Mouse (Mus musculus) MEL (cell line): ENCODE measurements around the gene Htr5a. TPM values are rescaled to one million over a fixed set of nuclear protein-coding genes. Genes with fewer than 3 reads are reported as not detected.

Experiments used
- DNase-seq: peaks from one replicate; pipeline ENCODE4 v3.0.0; 2011; ENCODE audit warnings: low read depth, low spot score
- H3K27ac ChIP-seq: 2 replicates; pipeline ENCODE4 v1.5.1; 2012; ENCODE audit warnings: low read depth, mild to moderate bottlenecking, control low read depth, low read length, moderate library complexity; ENCODE audit not compliant: control insufficient read depth
- H3K27me3 ChIP-seq, 2 experiments: fragments of 150-350 bp in 1 of 2; sonication (generic) in 1 of 2; 2 replicates each; pipeline ENCODE4 v1.6.1; 2012; ENCODE audit warnings: low read length in 2 of 2, mild to moderate bottlenecking in 2 of 2, improper control_type of control experiment in 1 of 2, moderate library complexity in 1 of 2; ENCODE audit not compliant: insufficient read depth in 2 of 2, control insufficient read depth in 1 of 2
- H3K36me3 ChIP-seq, 2 experiments: 2 replicates each; pipeline ENCODE4 v1.6.1; 2012 to 2014; ENCODE audit warnings: low read length in 2 of 2, improper control_type of control experiment in 1 of 2, inconsistent platforms in 1 of 2, mild to moderate bottlenecking in 1 of 2; ENCODE audit not compliant: insufficient read depth in 2 of 2, control insufficient read depth in 1 of 2
- H3K4me1 ChIP-seq, 2 experiments: fragments of 150-350 bp in 1 of 2; sonication (generic) in 1 of 2; 2 replicates each; pipeline ENCODE4 v1.6.1; 2012; ENCODE audit warnings: low read length in 2 of 2, improper control_type of control experiment in 1 of 2, mild to moderate bottlenecking in 1 of 2; ENCODE audit not compliant: insufficient read depth in 2 of 2, control insufficient read depth in 1 of 2
- H3K4me3 ChIP-seq, 2 experiments: fragments of 150-350 bp in 1 of 2; sonication (generic) in 1 of 2; 2 replicates each; pipeline ENCODE4 v1.5.1; 2012; ENCODE audit warnings: low read depth in 2 of 2, low read length in 2 of 2, mild to moderate bottlenecking in 2 of 2, moderate library complexity in 2 of 2, control low read depth in 1 of 2, improper control_type of control experiment in 1 of 2; ENCODE audit not compliant: control insufficient read depth in 1 of 2, insufficient read depth in 1 of 2
- H3K79me2 ChIP-seq: 2 replicates; pipeline ENCODE4 v1.6.1; 2012; ENCODE audit warnings: mild to moderate bottlenecking, low read length, moderate library complexity; ENCODE audit not compliant: control insufficient read depth, poor library complexity, insufficient read depth
- H3K9ac ChIP-seq: 2 replicates; pipeline ENCODE4 v1.6.1; 2012; ENCODE audit warnings: low read depth, mild to moderate bottlenecking, control low read depth, low read length, moderate library complexity; ENCODE audit not compliant: control insufficient read depth, poor library complexity, severe bottlenecking
- H3K9me3 ChIP-seq: fragments of 150-350 bp; sonication (generic); replicated peaks from 2 replicates; pipeline ENCODE4 v1.6.1; 2012; ENCODE audit warnings: mild to moderate bottlenecking, low read length, improper control_type of control experiment, moderate library complexity; ENCODE audit not compliant: insufficient read depth
- BHLHE40 ChIP-seq: IDR thresholded peaks from 2 replicates; pipeline ENCODE4 v1.6.1; 2012; ENCODE audit warnings: low read depth, mild to moderate bottlenecking, inconsistent platforms, low read length, improper control_type of control experiment, borderline replicate concordance
- CHD1 ChIP-seq: IDR thresholded peaks from 2 replicates; pipeline ENCODE4 v1.6.1; 2012; ENCODE audit warnings: low read depth, mild to moderate bottlenecking, inconsistent platforms, low read length, improper control_type of control experiment
- CHD2 ChIP-seq: IDR thresholded peaks from 2 replicates; pipeline ENCODE4 v1.6.1; 2011; ENCODE audit warnings: low read length, improper control_type of control experiment
- CTCF ChIP-seq, 3 experiments: IDR thresholded peaks in 2 of 3; conservative IDR thresholded peaks in 1 of 3; 2 replicates each; pipeline ENCODE4 v1.5.1; 2011 to 2012; ENCODE audit warnings: low read length in 3 of 3, low read depth in 2 of 3, mild to moderate bottlenecking in 2 of 3, improper control_type of control experiment in 1 of 3, inconsistent platforms in 1 of 3, mixed read lengths in 1 of 3, moderate library complexity in 1 of 3; ENCODE audit not compliant: control insufficient read depth in 1 of 3, insufficient read depth in 1 of 3, poor library complexity in 1 of 3, severe bottlenecking in 1 of 3
- E2F4 ChIP-seq: IDR thresholded peaks from 2 replicates; pipeline ENCODE4 v1.6.1; 2011; ENCODE audit warnings: low read depth, low read length, improper control_type of control experiment, borderline replicate concordance
- ELF1 ChIP-seq: IDR thresholded peaks from 2 replicates; pipeline ENCODE4 v1.6.1; 2014; ENCODE audit warnings: low read depth, mild to moderate bottlenecking, inconsistent platforms, low read length, improper control_type of control experiment, moderate library complexity
- EP300 ChIP-seq, 2 experiments: IDR thresholded peaks; 2 replicates each; pipeline ENCODE4 v1.6.1; 2011; ENCODE audit warnings: improper control_type of control experiment in 2 of 2, low read length in 2 of 2, low read depth in 1 of 2, mild to moderate bottlenecking in 1 of 2
- ETS1 ChIP-seq: IDR thresholded peaks from 2 replicates; pipeline ENCODE4 v1.6.1; 2012; ENCODE audit warnings: low read depth, mild to moderate bottlenecking, inconsistent platforms, low read length, improper control_type of control experiment, moderate library complexity
- MAX ChIP-seq: IDR thresholded peaks from 2 replicates; pipeline ENCODE4 v1.6.1; 2011; ENCODE audit warnings: low read length, improper control_type of control experiment
- MAZ ChIP-seq: IDR thresholded peaks from 2 replicates; pipeline ENCODE4 v1.6.1; 2012; ENCODE audit warnings: low read depth, mild to moderate bottlenecking, inconsistent platforms, low read length, improper control_type of control experiment
- MXI1 ChIP-seq: IDR thresholded peaks from 2 replicates; pipeline ENCODE4 v1.6.1; 2011; ENCODE audit warnings: mild to moderate bottlenecking, low read depth, low read length, improper control_type of control experiment
- MYC ChIP-seq: IDR thresholded peaks from 2 replicates; pipeline ENCODE4 v1.6.1; 2011; ENCODE audit warnings: low read depth, mild to moderate bottlenecking, low read length, improper control_type of control experiment, moderate library complexity
- NRF1 ChIP-seq: IDR thresholded peaks from 2 replicates; pipeline ENCODE4 v1.6.1; 2014; ENCODE audit warnings: low read depth, mild to moderate bottlenecking, inconsistent platforms, low read length, improper control_type of control experiment, moderate library complexity; ENCODE audit not compliant: poor library complexity, insufficient read depth, severe bottlenecking
- POLR2A ChIP-seq, 2 experiments: IDR thresholded peaks; 2 replicates each; pipeline ENCODE4 v1.6.1; 2011 to 2012; ENCODE audit warnings: low read length in 2 of 2, mild to moderate bottlenecking in 2 of 2, control low read depth in 1 of 2, improper control_type of control experiment in 1 of 2, low read depth in 1 of 2, moderate library complexity in 1 of 2; ENCODE audit not compliant: control insufficient read depth in 1 of 2, insufficient read depth in 1 of 2, poor library complexity in 1 of 2
- POLR2AphosphoS5 ChIP-seq: IDR thresholded peaks from 2 replicates; pipeline ENCODE4 v1.6.1; 2012; ENCODE audit warnings: low read depth, borderline replicate concordance, mild to moderate bottlenecking, inconsistent platforms, low read length, moderate library complexity, mixed read lengths
- RAD21 ChIP-seq: IDR thresholded peaks from 2 replicates; pipeline ENCODE4 v1.6.1; 2011; ENCODE audit warnings: mild to moderate bottlenecking, low read depth, low read length, improper control_type of control experiment
- RCOR1 ChIP-seq: IDR thresholded peaks from 2 replicates; pipeline ENCODE4 v1.6.1; 2012; ENCODE audit warnings: low read depth, mild to moderate bottlenecking, inconsistent platforms, low read length, improper control_type of control experiment
- SIN3A ChIP-seq: IDR thresholded peaks from 2 replicates; pipeline ENCODE4 v1.6.1; 2012; ENCODE audit warnings: low read length, improper control_type of control experiment, inconsistent platforms
- SMC3 ChIP-seq: IDR thresholded peaks from 2 replicates; pipeline ENCODE4 v1.6.1; 2011; ENCODE audit warnings: low read depth, low read length, improper control_type of control experiment
- TAL1 ChIP-seq: IDR thresholded peaks from 2 replicates; pipeline ENCODE4 v1.6.1; 2012; ENCODE audit warnings: mild to moderate bottlenecking, inconsistent platforms, low read length, moderate library complexity, mixed read lengths
- TBP ChIP-seq: IDR thresholded peaks from 2 replicates; pipeline ENCODE4 v1.8.0; 2011; ENCODE audit warnings: low read depth, low read length, improper control_type of control experiment
- UBTF ChIP-seq: IDR thresholded peaks from 2 replicates; pipeline ENCODE4 v1.6.1; 2012; ENCODE audit warnings: low read depth, mild to moderate bottlenecking, inconsistent platforms, low read length, improper control_type of control experiment, moderate library complexity, borderline replicate concordance; ENCODE audit not compliant: insufficient read depth
- USF1 ChIP-seq: IDR thresholded peaks from 2 replicates; pipeline ENCODE4 v1.6.1; 2014; ENCODE audit warnings: low read depth, mild to moderate bottlenecking, inconsistent platforms, low read length, improper control_type of control experiment, moderate library complexity
- ZKSCAN1 ChIP-seq: IDR thresholded peaks from 2 replicates; pipeline ENCODE4 v1.6.1; 2012; ENCODE audit warnings: low read depth, mild to moderate bottlenecking, inconsistent platforms, low read length, improper control_type of control experiment, moderate library complexity
- ZMIZ1 ChIP-seq: IDR thresholded peaks from 2 replicates; pipeline ENCODE4 v1.6.1; 2012; ENCODE audit warnings: low read depth, mild to moderate bottlenecking, inconsistent platforms, low read length, improper control_type of control experiment, moderate library complexity
- ZNF384 ChIP-seq: IDR thresholded peaks from 2 replicates; pipeline ENCODE4 v1.6.1; 2012; ENCODE audit warnings: low read depth, mild to moderate bottlenecking, inconsistent platforms, low read length, improper control_type of control experiment
- polyA plus RNA-seq, 2 experiments: library from polyadenylated mRNA; stranded (reverse) in 1 of 2; unstranded in 1 of 2; fragments of >175 nt in 1 of 2; fragments of >200 nt in 1 of 2; gene quantifications; 2 replicates each; pipeline versions ENCODE4 v1.2.1 to v1.2.4; 2012; ENCODE audit warnings: low replicate concordance in 2 of 2, low read depth in 1 of 2; ENCODE audit not compliant: insufficient read length in 2 of 2, insufficient read depth in 1 of 2, missing spikeins in 1 of 2
- total RNA-seq: library from RNA; depleted of rRNA; stranded (reverse); fragments of 300-350 nt; gene quantifications from 2 replicates; pipeline ENCODE4 v1.2.3, GENCODE M21; 2012

Gene Htr5a
- total and polyA plus RNA-seq, 3 experiments, result not detected

- DNase-seq, result no peak
- no peak overlapping the region for H3K9ac ChIP-seq
- H3K36me3 ChIP-seq, result no peaks in the 10 kb centered on the region
- no peak overlapping the region for H3K4me3 ChIP-seq
- no peaks in the 10 kb centered on the region for H3K9me3 ChIP-seq
- no peaks in the 10 kb centered on the region for H3K27me3 ChIP-seq
- TF ChIP-seq ELF1 (no peak), E2F4 (no peak), CHD1 (no peak), BHLHE40 (no peak), USF1 (no peak), ZNF384 (no peak), MXI1 (no peak), SIN3A (no peak), ETS1 (no peak), RCOR1 (no peak), ZMIZ1 (no peak), MYC (no peak), MAX (no peak), CTCF (IDR thresholded peaks at IDR 0.05 in 2 of 3, conservative IDR thresholded peaks at IDR 0.05 in 1 of 3; ENCODE audit: control insufficient read depth in 1 of 3, insufficient read depth in 1 of 3, low read depth in 2 of 3, low read length in 3 of 3, poor library complexity in 1 of 3, severe bottlenecking in 1 of 3) (no peak), ZKSCAN1 (no peak), SMC3 (no peak), POLR2A (IDR thresholded peaks at IDR 0.05; ENCODE audit: control insufficient read depth in 1 of 2, insufficient read depth in 1 of 2, low read depth in 1 of 2, low read length in 2 of 2, poor library complexity in 1 of 2) (no peak), CHD2 (no peak), UBTF (no peak)
- H3K79me2 ChIP-seq, result no peaks in the 10 kb centered on the region
- H3K27ac ChIP-seq, result no peak overlapping the region
- H3K4me1 ChIP-seq, result no peaks in the 10 kb centered on the region
Observed at GRCm38 (mm10) chr5:27875341-27876105, 33.6 kb downstream of the Htr5a start.

GRCm38 (mm10) chr5:27878356-27878755 lies 36.4 kb downstream of the Htr5a start:
- H3K9ac ChIP-seq, result no peak overlapping the region
- H3K27ac ChIP-seq, result no peak overlapping the region
- no peaks in the 10 kb centered on the region for H3K36me3 ChIP-seq
- no peak for DNase-seq
- no peaks in the 10 kb centered on the region for H3K79me2 ChIP-seq
- H3K27me3 ChIP-seq, result no peaks in the 10 kb centered on the region
- H3K4me3 ChIP-seq, result no peak overlapping the region
- no peaks in the 10 kb centered on the region for H3K9me3 ChIP-seq
- TF ChIP-seq MXI1 (no peak), EP300 (IDR thresholded peaks at IDR 0.05; ENCODE audit: low read depth in 1 of 2, low read length in 2 of 2) (no peak), CHD1 (no peak), RCOR1 (no peak), POLR2AphosphoS5 (no peak), CHD2 (no peak), TAL1 (no peak), MAZ (no peak), TBP (no peak), NRF1 (no peak), RAD21 (no peak), ZKSCAN1 (no peak)
- H3K4me1 ChIP-seq, result no peaks in the 10 kb centered on the region
